Comparison of ENCODE assay signal across 10 mouse cellular contexts in genomic region chr17:84061621-84062020, GRCm38 (mm10).
DNase-seq lines count a peak whose midpoint lies in the region; ATAC-seq and TF ChIP-seq lines count a peak whose summit lies in the region.
"Had no signal": no experiment of that assay in that cellular context is flagged by ENCODE, and none has a peak within 500 bp of the region (broad histone marks: within the 10 kb centered on the region; RNA-seq: fewer than 3 reads in every experiment).

No protein-coding gene starts in this region.

- no peak overlapping the region for H3K4me2 ChIP-seq in liver, embryonic 11.5 days
- H3K4me2 ChIP-seq in forebrain, embryonic 15.5 days (replicated peaks): no peak overlapping the region
- H3K4me2 ChIP-seq in hindbrain, embryonic 16.5 days (ENCODE audit: low read length): no peak overlapping the region

- H3K79me2 ChIP-seq in liver, adult 2 months (ENCODE audit: control insufficient read depth, insufficient read depth, low read length): no peaks in the 10 kb centered on the region

- H3K4me1 ChIP-seq in liver, adult 2 months (ENCODE audit: control insufficient read depth, insufficient read depth, low read length): no peaks in the 10 kb centered on the region; the same call in 1 of the 2 replicates
- H3K4me1 ChIP-seq in liver, embryonic 11.5 days (replicated peaks; ENCODE audit: control insufficient read depth, insufficient read depth, low read length): no peaks in the 10 kb centered on the region; the same call in 1 of the 2 replicates
- H3K4me1 ChIP-seq in forebrain, embryonic 15.5 days: peaks cover 18% of the 10 kb centered on the region
- H3K4me1 ChIP-seq in hindbrain, embryonic 16.5 days (ENCODE audit: control insufficient read depth, insufficient read depth, low read depth, low read length): peaks cover 6% of the 10 kb centered on the region

- H3K4me3 ChIP-seq in liver, adult 2 months (ENCODE audit: insufficient read depth, low read depth, low read length): no peak overlapping the region
- no peak overlapping the region for H3K4me3 ChIP-seq in liver, embryonic 11.5 days (ENCODE audit: low read depth, low read length)
- H3K4me3 ChIP-seq in forebrain, embryonic 15.5 days: no peak overlapping the region
- no peak overlapping the region for H3K4me3 ChIP-seq in hindbrain, embryonic 16.5 days (ENCODE audit: low read length)

- H3K27me3 ChIP-seq in liver, adult 2 months (ENCODE audit: control insufficient read depth, insufficient read depth, low read length): no peaks in the 10 kb centered on the region
- no peaks in the 10 kb centered on the region for H3K27me3 ChIP-seq in liver, embryonic 11.5 days (replicated peaks; ENCODE audit: control insufficient read depth, insufficient read depth, low read length)
- no peaks in the 10 kb centered on the region for H3K27me3 ChIP-seq in forebrain, embryonic 15.5 days
- no peaks in the 10 kb centered on the region for H3K27me3 ChIP-seq in hindbrain, embryonic 16.5 days (replicated peaks; ENCODE audit: control insufficient read depth, insufficient read depth, low read length)

- no peak for TF ChIP-seq POLR2A in liver, adult 2 months (IDR thresholded peaks at IDR 0.05; ENCODE audit: extremely low read depth, insufficient read depth, low read length)

- ATAC-seq in liver, embryonic 11.5 days (replicated peaks; ENCODE audit: low FRiP score): no peak
- peak; percentile 90 for ATAC-seq in common myeloid progenitor, adult 5-6 weeks (replicated peaks; ENCODE audit: low read depth, poor library complexity, severe bottlenecking)
- ATAC-seq in forebrain, embryonic 15.5 days (replicated peaks): no peak
- ATAC-seq in hindbrain, embryonic 16.5 days: no peak

- TF ChIP-seq CTCF in liver, adult 2 months (IDR thresholded peaks at IDR 0.05; ENCODE audit: low read depth, low read length): no peak

- peak; percentile 50 for DNase-seq in liver, adult 2 months (ENCODE audit: extremely low read depth, low read depth, low spot score)
- no peak for DNase-seq in liver, embryonic 11.5 days (ENCODE audit: low spot score)
- peak; percentile 65 for DNase-seq in lung, postnatal 10 days
- peak; percentile 53 for DNase-seq in thymus, postnatal 0 days (ENCODE audit: low spot score)
- DNase-seq in ovary, postnatal 14 days (ENCODE audit: low spot score): no peak

- no peak overlapping the region for H3K9ac ChIP-seq in liver, adult 2 months (ENCODE audit: low read depth, low read length)
- no peak overlapping the region for H3K9ac ChIP-seq in liver, embryonic 11.5 days (ENCODE audit: low read depth, low read length)
- no peak overlapping the region for H3K9ac ChIP-seq in forebrain, embryonic 15.5 days (replicated peaks)
- H3K9ac ChIP-seq in hindbrain, embryonic 16.5 days (ENCODE audit: low read depth, low read length): no peak overlapping the region
- H3K9ac ChIP-seq: liver, embryonic 14.5 days had no signal

- 69% methylated on average over 6 of the region's 6 CpGs for WGBS in liver, adult 2 months
- WGBS in liver, embryonic 11.5 days: 50% methylated on average over 6 of the region's 6 CpGs
- WGBS in forebrain, embryonic 15.5 days: 83% methylated on average over 6 of the region's 6 CpGs
- 73% methylated on average over 6 of the region's 6 CpGs for WGBS in hindbrain, embryonic 16.5 days

- H3K9me3 ChIP-seq in liver, embryonic 11.5 days (ENCODE audit: control insufficient read depth, low read length): no peaks in the 10 kb centered on the region
- H3K9me3 ChIP-seq in forebrain, embryonic 15.5 days: no peaks in the 10 kb centered on the region
- H3K9me3 ChIP-seq in hindbrain, embryonic 16.5 days (ENCODE audit: control insufficient read depth, low read length): no peaks in the 10 kb centered on the region

- H3K27ac ChIP-seq in liver, adult 2 months (replicated peaks; ENCODE audit: insufficient read depth, low read depth, low read length): no peak overlapping the region
- no peak overlapping the region for H3K27ac ChIP-seq in liver, embryonic 11.5 days (ENCODE audit: low read depth, low read length)
- no peak overlapping the region for H3K27ac ChIP-seq in forebrain, embryonic 15.5 days (replicated peaks)
- H3K27ac ChIP-seq in hindbrain, embryonic 16.5 days (ENCODE audit: low read depth, low read length): no peak overlapping the region
- H3K27ac ChIP-seq: kidney, postnatal 0 days; liver, embryonic 14.5 days had no signal

- H3K36me3 ChIP-seq in liver, adult 2 months (ENCODE audit: control insufficient read depth, insufficient read depth, low read length): no peaks in the 10 kb centered on the region
- H3K36me3 ChIP-seq in liver, embryonic 11.5 days (ENCODE audit: control insufficient read depth, insufficient read depth, low read length): no peaks in the 10 kb centered on the region
- H3K36me3 ChIP-seq in forebrain, embryonic 15.5 days: no peaks in the 10 kb centered on the region
- no peaks in the 10 kb centered on the region for H3K36me3 ChIP-seq in hindbrain, embryonic 16.5 days (ENCODE audit: control insufficient read depth, insufficient read depth, low read length)

Comparison
In these comparisons a context has a peak if more than half of its experiments do, and no peak if none do; other contexts are left out.
1. DNase-seq: peak in liver, adult 2 months (single experiment), lung, postnatal 10 days (single experiment) and thymus, postnatal 0 days (single experiment); none in liver, embryonic 11.5 days (single experiment) and ovary, postnatal 14 days (single experiment).